Mouse (Mus musculus) limb, embryonic 10.5 days (tissue): Measurements from ENCODE around the gene Nkain4. TPM values are rescaled to one million over a fixed set of nuclear protein-coding genes. Genes with fewer than 3 reads are reported as not detected.
A peak's percentile ranks its signal among the peaks of the same experiment; 100 is the strongest.

ENCODE experiments used
- DNase-seq: peaks from one replicate; pipeline ENCODE4 v3.0.0-alpha.2; 2017; ENCODE audit warnings: low spot score
- H3K27ac ChIP-seq: fragments of 300-500 bp; sonication (generic); 2 replicates; pipeline ENCODE4 v1.5.1; 2016; ENCODE audit warnings: mild to moderate bottlenecking
- H3K27me3 ChIP-seq: fragments of 300-500 bp; sonication (generic); 2 replicates; pipeline ENCODE4 v1.6.1; 2016; ENCODE audit warnings: low read depth, mild to moderate bottlenecking; ENCODE audit not compliant: poor library complexity, severe bottlenecking
- H3K36me3 ChIP-seq: fragments of 300-500 bp; sonication (generic); 2 replicates; pipeline ENCODE4 v1.6.1; 2016; ENCODE audit warnings: mild to moderate bottlenecking, moderate library complexity
- H3K4me1 ChIP-seq: fragments of 300-500 bp; sonication (generic); 2 replicates; pipeline ENCODE4 v1.6.1; 2016
- H3K4me3 ChIP-seq: fragments of 300-500 bp; sonication (generic); 2 replicates; pipeline ENCODE4 v1.5.1; 2016; ENCODE audit warnings: mild to moderate bottlenecking, moderate library complexity
- H3K9me3 ChIP-seq: fragments of 300-500 bp; sonication (generic); replicated peaks from 2 replicates; pipeline ENCODE4 v1.6.1; 2016; ENCODE audit warnings: mild to moderate bottlenecking
- WGBS: fragments of 180-500 bp; shearing (Covaris S2); methylation state at CpG from one replicate; pipeline ENCODE4 v1.1.7; 2016; 5-methylcytosine and 5-hydroxymethylcytosine counted together
- polyA plus RNA-seq: library from polyadenylated mRNA; unstranded; fragments of >200 nt; fragmentation: Nextera tagmentation; extraction: Ambion mirVana; gene quantifications from 2 replicates; pipeline ENCODE4 v1.2.1, GENCODE M21; 2016

The Nkain4 gene
- 2.7 and 4.4 TPM in 2 replicates for polyA plus RNA-seq

- peak; percentile 72 for DNase-seq
- no peaks in the 10 kb centered on the region for H3K9me3 ChIP-seq
- WGBS = under 1% methylated on average over 52 of the region's 52 CpGs
- H3K4me3 ChIP-seq = peak within 1 kb of the TSS; percentile 70
- H3K27me3 ChIP-seq = peaks cover 63% of the 10 kb centered on the region
- peak within 1 kb of the TSS; percentile 71 for H3K27ac ChIP-seq
- H3K36me3 ChIP-seq = no peaks in the 10 kb centered on the region
- H3K4me1 ChIP-seq = peaks cover 24% of the 10 kb centered on the region
These were observed at the start of gene Nkain4 for GRCm38 (mm10) chr2:180954061-180955047. TSS of gene Nkain4 (minus strand) at chr2:180954699.

GRCm38 (mm10) chr2:180996905-180997304 is 42.4 kb upstream of the Nkain4 start:
- Histone ChIP-seq H3K4me3 (no peak overlapping the region), H3K36me3 (no peaks in the 10 kb centered on the region), H3K27ac (no peak overlapping the region), H3K4me1 (no peaks in the 10 kb centered on the region), H3K9me3 (no peaks in the 10 kb centered on the region), H3K27me3 (no peaks in the 10 kb centered on the region)
- 69% methylated on average over 3 of the region's 3 CpGs for WGBS
- no peak for DNase-seq

- no peak overlapping the region for H3K4me3 ChIP-seq
- H3K9me3 ChIP-seq = no peaks in the 10 kb centered on the region
- no peaks in the 10 kb centered on the region for H3K4me1 ChIP-seq
- peak; percentile 57 for DNase-seq
- 22% methylated on average over 5 of the region's 5 CpGs for WGBS
- H3K27ac ChIP-seq = no peak overlapping the region
- no peaks in the 10 kb centered on the region for H3K36me3 ChIP-seq
- no peaks in the 10 kb centered on the region for H3K27me3 ChIP-seq
These were observed 41.9 kb upstream of the Nkain4 start for GRCm38 (mm10) chr2:180996436-180996835.

GRCm38 (mm10) chr2:180995457-180995856 is 41.0 kb upstream of the Nkain4 start:
- Histone ChIP-seq H3K9me3 (no peaks in the 10 kb centered on the region), H3K27ac (no peak overlapping the region), H3K4me3 (no peak overlapping the region), H3K36me3 (no peaks in the 10 kb centered on the region), H3K27me3 (no peaks in the 10 kb centered on the region), H3K4me1 (no peaks in the 10 kb centered on the region)
- 89% methylated on average over 4 of the region's 4 CpGs for WGBS
- no peak for DNase-seq

- WGBS = 74% methylated on average over 2 of the region's 2 CpGs
- no peak for DNase-seq
- H3K27ac ChIP-seq = no peak overlapping the region
These were observed 39.9 kb upstream of the Nkain4 start for GRCm38 (mm10) chr2:180994360-180994759.

GRCm38 (mm10) chr2:180990347-180990746 is 35.8 kb upstream of the Nkain4 start:
- H3K9me3 ChIP-seq = no peaks in the 10 kb centered on the region
- DNase-seq = no peak
- H3K27ac ChIP-seq = no peak overlapping the region
- no peaks in the 10 kb centered on the region for H3K27me3 ChIP-seq
- H3K4me1 ChIP-seq = peaks cover 4% of the 10 kb centered on the region; the same call in 1 of the 2 replicates
- 74% methylated on average over 4 of the region's 4 CpGs for WGBS
- no peak overlapping the region for H3K4me3 ChIP-seq
- H3K36me3 ChIP-seq = no peaks in the 10 kb centered on the region

More at GRCm38 (mm10) chr2:180994360-180994759, 39.9 kb upstream of the Nkain4 start:
- Histone ChIP-seq H3K36me3 (no peaks in the 10 kb centered on the region), H3K9me3 (no peaks in the 10 kb centered on the region), H3K27me3 (no peaks in the 10 kb centered on the region), H3K4me1 (no peaks in the 10 kb centered on the region), H3K4me3 (no peak overlapping the region)

- 56% methylated on average over 1 of the region's 1 CpGs for WGBS
- peaks cover 4% of the 10 kb centered on the region; the same call in 1 of the 2 replicates for H3K4me1 ChIP-seq
- no peak for DNase-seq
- no peaks in the 10 kb centered on the region; the same call in 1 of the 2 replicates for H3K36me3 ChIP-seq
- H3K27ac ChIP-seq = no peak overlapping the region
- no peaks in the 10 kb centered on the region for H3K27me3 ChIP-seq
- no peaks in the 10 kb centered on the region for H3K9me3 ChIP-seq
- no peak overlapping the region for H3K4me3 ChIP-seq
These were observed 34.4 kb upstream of the Nkain4 start for GRCm38 (mm10) chr2:180988948-180989347.

- Histone ChIP-seq H3K27me3 (no peaks in the 10 kb centered on the region), H3K9me3 (no peaks in the 10 kb centered on the region), H3K27ac (no peak overlapping the region), H3K36me3 (peaks cover 2% of the 10 kb centered on the region; the same call in 1 of the 2 replicates), H3K4me1 (peaks cover 4% of the 10 kb centered on the region; the same call in 1 of the 2 replicates), H3K4me3 (no peak overlapping the region)
- DNase-seq = no peak
- 90% methylated on average over 3 of the region's 3 CpGs for WGBS
These were observed 33.9 kb upstream of the Nkain4 start for GRCm38 (mm10) chr2:180988347-180988913.

GRCm38 (mm10) chr2:180987432-180988030 is 33.0 kb upstream of the Nkain4 start:
- no peak overlapping the region for H3K27ac ChIP-seq
- H3K4me3 ChIP-seq = no peak overlapping the region
- 81% methylated on average over 5 of the region's 5 CpGs for WGBS
- no peaks in the 10 kb centered on the region for H3K27me3 ChIP-seq
- H3K4me1 ChIP-seq = peaks cover 4% of the 10 kb centered on the region; the same call in 1 of the 2 replicates
- no peaks in the 10 kb centered on the region for H3K9me3 ChIP-seq
- peaks cover 10% of the 10 kb centered on the region for H3K36me3 ChIP-seq
- no peak for DNase-seq

GRCm38 (mm10) chr2:180987001-180987400 is 32.5 kb upstream of the Nkain4 start:
- H3K27me3 ChIP-seq = no peaks in the 10 kb centered on the region
- H3K27ac ChIP-seq = no peak overlapping the region
- H3K9me3 ChIP-seq = no peaks in the 10 kb centered on the region
- peaks cover 16% of the 10 kb centered on the region for H3K36me3 ChIP-seq
- WGBS = 96% methylated on average over 1 of the region's 1 CpGs
- H3K4me1 ChIP-seq = peaks cover 4% of the 10 kb centered on the region; the same call in 1 of the 2 replicates
- DNase-seq = no peak
- H3K4me3 ChIP-seq = no peak overlapping the region

- Histone ChIP-seq H3K4me3 (no peak within 1 kb of the TSS), H3K9me3 (no peaks in the 10 kb centered on the region), H3K4me1 (peaks cover 4% of the 10 kb centered on the region; the same call in 1 of the 2 replicates), H3K36me3 (peaks cover 21% of the 10 kb centered on the region), H3K27ac (no peak within 1 kb of the TSS), H3K27me3 (no peaks in the 10 kb centered on the region)
- 62% methylated on average over 2 of the region's 2 CpGs for WGBS
- DNase-seq = no peak
These were observed 31.9 kb upstream of the Nkain4 start, which contains the start of gene Col20a1 for GRCm38 (mm10) chr2:180986449-180986848. TSS of gene Col20a1 (plus strand) at chr2:180986535.

- Histone ChIP-seq H3K4me3 (no peak overlapping the region), H3K36me3 (peaks cover 29% of the 10 kb centered on the region), H3K9me3 (no peaks in the 10 kb centered on the region), H3K4me1 (peaks cover 4% of the 10 kb centered on the region; the same call in 1 of the 2 replicates), H3K27me3 (no peaks in the 10 kb centered on the region), H3K27ac (no peak overlapping the region)
- WGBS = 84% methylated on average over 2 of the region's 2 CpGs
- DNase-seq = no peak
These were observed 31.1 kb upstream of the Nkain4 start for GRCm38 (mm10) chr2:180985635-180986034.
